Mouse (Mus musculus): ENCODE measurements around the gene Sbf2. TPM values are rescaled to one million over a fixed set of nuclear protein-coding genes. Genes with fewer than 3 reads are reported as not detected.

Sbf2 gene
- polyA plus RNA-seq, 1 experiment from 2014 or later, result 35.4 TPM

- Histone ChIP-seq H3K9ac (ENCODE audit: low read depth, low read length) (no peak overlapping the region), H3K36me3 (ENCODE audit: control insufficient read depth, insufficient read depth, low read length) (peaks cover 10% of the 10 kb centered on the region), H3K4me2 (no peak overlapping the region), H3K4me3 (ENCODE audit: low read depth, low read length) (no peak overlapping the region), H3K4me1 (ENCODE audit: control insufficient read depth, insufficient read depth, low read length) (no peaks in the 10 kb centered on the region), H3K9me3 (replicated peaks; ENCODE audit: control insufficient read depth, low read length) (no peaks in the 10 kb centered on the region), H3K27me3 (ENCODE audit: control insufficient read depth, insufficient read depth, low read length) (no peaks in the 10 kb centered on the region), H3K27ac (ENCODE audit: low read depth, low read length) (no peak overlapping the region)
- 87% methylated on average over 8 of the region's 8 CpGs for WGBS (ENCODE audit: insufficient replicate concordance)
- no peak for ATAC-seq (replicated peaks; ENCODE audit: insufficient number of reproducible peaks, low FRiP score, low TSS enrichment)
Observed at GRCm38 (mm10) chr7:110309246-110309645, 305.5 kb downstream of the Sbf2 start.

GRCm38 (mm10) chr7:110307741-110308140 lies 307.0 kb downstream of the Sbf2 start:
- no peak for ATAC-seq (replicated peaks; ENCODE audit: insufficient number of reproducible peaks, low FRiP score, low TSS enrichment)
- Histone ChIP-seq H3K9me3 (replicated peaks; ENCODE audit: control insufficient read depth, low read length) (no peaks in the 10 kb centered on the region), H3K27me3 (ENCODE audit: control insufficient read depth, insufficient read depth, low read length) (no peaks in the 10 kb centered on the region), H3K36me3 (ENCODE audit: control insufficient read depth, insufficient read depth, low read length) (peaks cover 3% of the 10 kb centered on the region), H3K4me1 (ENCODE audit: control insufficient read depth, insufficient read depth, low read length) (no peaks in the 10 kb centered on the region), H3K4me3 (ENCODE audit: low read depth, low read length) (no peak overlapping the region), H3K9ac (ENCODE audit: low read depth, low read length) (no peak overlapping the region), H3K27ac (ENCODE audit: low read depth, low read length) (no peak overlapping the region), H3K4me2 (no peak overlapping the region)
- WGBS (ENCODE audit: insufficient replicate concordance), result 82% methylated on average over 11 of the region's 11 CpGs

- ATAC-seq (replicated peaks; ENCODE audit: insufficient number of reproducible peaks, low FRiP score, low TSS enrichment), result no peak
- Histone ChIP-seq H3K4me1 (ENCODE audit: control insufficient read depth, insufficient read depth, low read length) (no peaks in the 10 kb centered on the region), H3K9me3 (replicated peaks; ENCODE audit: control insufficient read depth, low read length) (no peaks in the 10 kb centered on the region), H3K4me2 (no peak overlapping the region), H3K4me3 (ENCODE audit: low read depth, low read length) (no peak overlapping the region), H3K27ac (ENCODE audit: low read depth, low read length) (no peak overlapping the region), H3K27me3 (ENCODE audit: control insufficient read depth, insufficient read depth, low read length) (no peaks in the 10 kb centered on the region), H3K36me3 (ENCODE audit: control insufficient read depth, insufficient read depth, low read length) (peaks cover 2% of the 10 kb centered on the region), H3K9ac (ENCODE audit: low read depth, low read length) (no peak overlapping the region)
- 45% methylated on average over 5 of the region's 5 CpGs for WGBS (ENCODE audit: insufficient replicate concordance)
Observed at GRCm38 (mm10) chr7:110306281-110306680, 308.4 kb downstream of the Sbf2 start.

- no peak overlapping the region for H3K4me2 ChIP-seq
- no peak overlapping the region for H3K4me3 ChIP-seq (ENCODE audit: low read depth, low read length)
- no peak overlapping the region for H3K27ac ChIP-seq (ENCODE audit: low read depth, low read length)
- 84% methylated on average over 4 of the region's 4 CpGs for WGBS (ENCODE audit: insufficient replicate concordance)
- no peak overlapping the region for H3K9ac ChIP-seq (ENCODE audit: low read depth, low read length)
- ATAC-seq (replicated peaks; ENCODE audit: insufficient number of reproducible peaks, low FRiP score, low TSS enrichment), result no peak
- no peaks in the 10 kb centered on the region for H3K9me3 ChIP-seq (replicated peaks; ENCODE audit: control insufficient read depth, low read length)
- H3K4me1 ChIP-seq (ENCODE audit: control insufficient read depth, insufficient read depth, low read length), result no peaks in the 10 kb centered on the region
- H3K36me3 ChIP-seq (ENCODE audit: control insufficient read depth, insufficient read depth, low read length), result no peaks in the 10 kb centered on the region; the same call in none of the 2 replicates
- H3K27me3 ChIP-seq (ENCODE audit: control insufficient read depth, insufficient read depth, low read length), result no peaks in the 10 kb centered on the region
Observed at GRCm38 (mm10) chr7:110305486-110305885, 309.2 kb downstream of the Sbf2 start.

- 60% methylated on average over 6 of the region's 6 CpGs for WGBS (ENCODE audit: insufficient replicate concordance)
- Histone ChIP-seq H3K4me1 (ENCODE audit: control insufficient read depth, insufficient read depth, low read length) (peaks cover 2% of the 10 kb centered on the region), H3K27ac (ENCODE audit: low read depth, low read length) (no peak overlapping the region), H3K9me3 (replicated peaks; ENCODE audit: control insufficient read depth, low read length) (no peaks in the 10 kb centered on the region), H3K4me3 (ENCODE audit: low read depth, low read length) (no peak overlapping the region), H3K36me3 (ENCODE audit: control insufficient read depth, insufficient read depth, low read length) (no peaks in the 10 kb centered on the region; the same call in 1 of the 2 replicates), H3K9ac (ENCODE audit: low read depth, low read length) (no peak overlapping the region), H3K4me2 (no peak overlapping the region), H3K27me3 (ENCODE audit: control insufficient read depth, insufficient read depth, low read length) (no peaks in the 10 kb centered on the region)
- no peak for ATAC-seq (replicated peaks; ENCODE audit: insufficient number of reproducible peaks, low FRiP score, low TSS enrichment)
Observed at GRCm38 (mm10) chr7:110302886-110303285, 311.8 kb downstream of the Sbf2 start.

- no peak overlapping the region for H3K4me3 ChIP-seq (ENCODE audit: low read depth, low read length)
- no peak overlapping the region for H3K9ac ChIP-seq (ENCODE audit: low read depth, low read length)
- 79% methylated on average over 17 of the region's 17 CpGs for WGBS (ENCODE audit: insufficient replicate concordance)
- no peak overlapping the region for H3K4me2 ChIP-seq
- no peak overlapping the region for H3K27ac ChIP-seq (ENCODE audit: low read depth, low read length)
- H3K36me3 ChIP-seq (ENCODE audit: control insufficient read depth, insufficient read depth, low read length), result no peaks in the 10 kb centered on the region
- no peaks in the 10 kb centered on the region for H3K27me3 ChIP-seq (ENCODE audit: control insufficient read depth, insufficient read depth, low read length)
- no peak for ATAC-seq (replicated peaks; ENCODE audit: insufficient number of reproducible peaks, low FRiP score, low TSS enrichment)
- H3K4me1 ChIP-seq (ENCODE audit: control insufficient read depth, insufficient read depth, low read length), result peaks cover 15% of the 10 kb centered on the region
- H3K9me3 ChIP-seq (replicated peaks; ENCODE audit: control insufficient read depth, low read length), result no peaks in the 10 kb centered on the region
Observed at GRCm38 (mm10) chr7:110298739-110299410, 315.8 kb downstream of the Sbf2 start.

- 85% methylated on average over 7 of the region's 7 CpGs for WGBS (ENCODE audit: insufficient replicate concordance)
- Histone ChIP-seq H3K9me3 (replicated peaks; ENCODE audit: control insufficient read depth, low read length) (no peaks in the 10 kb centered on the region), H3K27me3 (ENCODE audit: control insufficient read depth, insufficient read depth, low read length) (no peaks in the 10 kb centered on the region), H3K9ac (ENCODE audit: low read depth, low read length) (peak overlapping the region; percentile 54; the same call in 1 of the 2 replicates), H3K27ac (ENCODE audit: low read depth, low read length) (peak overlapping the region; percentile 89), H3K4me2 (no peak overlapping the region), H3K4me1 (ENCODE audit: control insufficient read depth, insufficient read depth, low read length) (peaks cover 15% of the 10 kb centered on the region), H3K36me3 (ENCODE audit: control insufficient read depth, insufficient read depth, low read length) (no peaks in the 10 kb centered on the region), H3K4me3 (ENCODE audit: low read depth, low read length) (no peak overlapping the region)
- no peak for ATAC-seq (replicated peaks; ENCODE audit: insufficient number of reproducible peaks, low FRiP score, low TSS enrichment)
Observed at GRCm38 (mm10) chr7:110298090-110298489, 316.6 kb downstream of the Sbf2 start.

- peak overlapping the region; percentile 67; the same call in 1 of the 2 replicates for H3K9ac ChIP-seq (ENCODE audit: low read depth, low read length)
- H3K36me3 ChIP-seq (ENCODE audit: control insufficient read depth, insufficient read depth, low read length), result no peaks in the 10 kb centered on the region
- H3K9me3 ChIP-seq (replicated peaks; ENCODE audit: control insufficient read depth, low read length), result no peaks in the 10 kb centered on the region; the same call in 1 of the 2 replicates
- H3K4me1 ChIP-seq (ENCODE audit: control insufficient read depth, insufficient read depth, low read length), result peaks cover 15% of the 10 kb centered on the region
- no peaks in the 10 kb centered on the region for H3K27me3 ChIP-seq (ENCODE audit: control insufficient read depth, insufficient read depth, low read length)
- peak overlapping the region; percentile 89 for H3K27ac ChIP-seq (ENCODE audit: low read depth, low read length)
- peak overlapping the region; percentile 31; the same call in 1 of the 2 replicates for H3K4me2 ChIP-seq
- 39% methylated on average over 4 of the region's 4 CpGs for WGBS (ENCODE audit: insufficient replicate concordance)
- no peak for ATAC-seq (replicated peaks; ENCODE audit: insufficient number of reproducible peaks, low FRiP score, low TSS enrichment)
- H3K4me3 ChIP-seq (ENCODE audit: low read depth, low read length), result no peak overlapping the region
Observed at GRCm38 (mm10) chr7:110297611-110298010, 317.1 kb downstream of the Sbf2 start.

Measured in heart, embryonic 11.5 days (tissue).